Mouse (Mus musculus) neural tube, embryonic 14.5 days (tissue): ENCODE measurements at regions not wholly inside any gene's neighbourhood (a gene's known extent, or its start where the extent isn't known, plus 50 kb on each side); places are given as distances from the start of the nearest gene placed in this dataset.

Experiments
- ATAC-seq: fragments of 200-750 bp; cut with Nextera tagmentation; 2 replicates; pipeline ENCODE4 v1.8.0; 2017; ENCODE audit warnings: low read depth, mild to moderate bottlenecking, moderate TSS enrichment, moderate library complexity
- H3K27ac ChIP-seq: fragments of 300-500 bp; sonication (generic); 2 replicates; pipeline ENCODE4 v1.5.1; 2014; ENCODE audit warnings: low read depth, mild to moderate bottlenecking, control low read depth, low read length, moderate library complexity, mixed read lengths
- H3K27me3 ChIP-seq: fragments of 300-500 bp; sonication (generic); 2 replicates; pipeline ENCODE4 v1.6.1; 2014; ENCODE audit warnings: low read length; ENCODE audit not compliant: control insufficient read depth, insufficient read depth
- H3K36me3 ChIP-seq: fragments of 300-500 bp; sonication (generic); 2 replicates; pipeline ENCODE4 v1.6.1; 2014; ENCODE audit warnings: low read length, mixed read lengths; ENCODE audit not compliant: control insufficient read depth, insufficient read depth
- H3K4me1 ChIP-seq: fragments of 300-500 bp; sonication (generic); 2 replicates; pipeline ENCODE4 v1.6.1; 2014; ENCODE audit warnings: low read length; ENCODE audit not compliant: control insufficient read depth, insufficient read depth
- H3K4me2 ChIP-seq: fragments of 300-500 bp; sonication (generic); 2 replicates; pipeline ENCODE4 v1.6.1; 2014; ENCODE audit warnings: mild to moderate bottlenecking, low read depth, low read length, control low read depth
- H3K4me3 ChIP-seq: fragments of 300-500 bp; sonication (generic); 2 replicates; pipeline ENCODE4 v1.5.1; 2014; ENCODE audit warnings: low read depth, low read length, control low read depth, mixed read lengths
- H3K9ac ChIP-seq: fragments of 300-500 bp; sonication (generic); replicated peaks from 2 replicates; pipeline ENCODE4 v1.6.1; 2014; ENCODE audit warnings: low read depth, mild to moderate bottlenecking, control low read depth, low read length, mixed read lengths
- H3K9me3 ChIP-seq: fragments of 300-500 bp; sonication (generic); 2 replicates; pipeline ENCODE4 v1.6.1; 2016; ENCODE audit warnings: low read length; ENCODE audit not compliant: control insufficient read depth
- WGBS: fragments of 180-500 bp; shearing (Covaris S2); extraction: QIAGEN DNeasy Blood & Tissue Kit; methylation state at CpG from one replicate; pipeline ENCODE4 v1.1.7; 2014; 5-methylcytosine and 5-hydroxymethylcytosine counted together

- H3K27me3 ChIP-seq, result no peaks in the 10 kb centered on the region
- H3K27ac ChIP-seq, result no peak overlapping the region
- ATAC-seq, result no peak
- H3K4me1 ChIP-seq, result no peaks in the 10 kb centered on the region
- H3K9ac ChIP-seq, result no peak overlapping the region
- no peak overlapping the region for H3K4me2 ChIP-seq
- H3K9me3 ChIP-seq, result no peaks in the 10 kb centered on the region
- H3K36me3 ChIP-seq, result no peaks in the 10 kb centered on the region
- no peak overlapping the region for H3K4me3 ChIP-seq
- 71% methylated on average over 3 of the region's 3 CpGs for WGBS
Measured at GRCm38 (mm10) chr10:71733821-71734220, 386.3 kb downstream of the Ipmk start.

- WGBS, result 82% methylated on average over 2 of the region's 2 CpGs
- H3K9ac ChIP-seq, result no peak overlapping the region
- H3K27ac ChIP-seq, result no peak overlapping the region
- H3K4me3 ChIP-seq, result no peak overlapping the region
- H3K4me1 ChIP-seq, result no peaks in the 10 kb centered on the region
- H3K9me3 ChIP-seq, result no peaks in the 10 kb centered on the region
- no peak for ATAC-seq
- no peaks in the 10 kb centered on the region for H3K36me3 ChIP-seq
- H3K4me2 ChIP-seq, result no peak overlapping the region
- no peaks in the 10 kb centered on the region for H3K27me3 ChIP-seq
Measured at GRCm38 (mm10) chr10:71734481-71734880, 386.9 kb downstream of the Ipmk start.

GRCm38 (mm10) chr10:71738280-71738679, 390.7 kb downstream of the Ipmk start:
- Histone ChIP-seq H3K9ac (no peak overlapping the region), H3K36me3 (no peaks in the 10 kb centered on the region), H3K4me3 (no peak overlapping the region), H3K27me3 (no peaks in the 10 kb centered on the region), H3K4me2 (no peak overlapping the region), H3K27ac (no peak overlapping the region), H3K9me3 (0 out of 2 replicates have a peak, but pooled peaks cover 4% of the 10 kb centered on the region), H3K4me1 (no peaks in the 10 kb centered on the region)
- ATAC-seq, result 0 out of 2 replicates have a peak, but pooled peaks have one; percentile 34
- WGBS, result 4% methylated on average over 4 of the region's 4 CpGs

GRCm38 (mm10) chr10:71748557-71749493, 401.3 kb downstream of the Ipmk start:
- Histone ChIP-seq H3K36me3 (no peaks in the 10 kb centered on the region), H3K27me3 (no peaks in the 10 kb centered on the region), H3K27ac (no peak overlapping the region), H3K9ac (no peak overlapping the region), H3K4me3 (no peak overlapping the region), H3K4me2 (no peak overlapping the region), H3K9me3 (no peaks in the 10 kb centered on the region), H3K4me1 (no peaks in the 10 kb centered on the region)
- WGBS, result 57% methylated on average over 8 of the region's 8 CpGs
- ATAC-seq, result peak; percentile 34; the same call in 1 of the 2 replicates

GRCm38 (mm10) chr10:71753255-71753654, 405.7 kb downstream of the Ipmk start:
- Histone ChIP-seq H3K4me1 (no peaks in the 10 kb centered on the region), H3K27me3 (no peaks in the 10 kb centered on the region), H3K4me3 (no peak overlapping the region), H3K9me3 (no peaks in the 10 kb centered on the region), H3K9ac (no peak overlapping the region), H3K36me3 (no peaks in the 10 kb centered on the region), H3K4me2 (no peak overlapping the region), H3K27ac (no peak overlapping the region)
- ATAC-seq, result no peak
- 81% methylated on average over 2 of the region's 2 CpGs for WGBS

GRCm38 (mm10) chr10:71754799-71755198, 407.2 kb downstream of the Ipmk start:
- ATAC-seq, result peak; percentile 28; the same call in 1 of the 2 replicates
- Histone ChIP-seq H3K27me3 (no peaks in the 10 kb centered on the region), H3K4me2 (no peak overlapping the region), H3K9me3 (no peaks in the 10 kb centered on the region), H3K4me3 (no peak overlapping the region), H3K36me3 (no peaks in the 10 kb centered on the region), H3K27ac (no peak overlapping the region), H3K9ac (no peak overlapping the region), H3K4me1 (no peaks in the 10 kb centered on the region)
- WGBS, result 65% methylated on average over 3 of the region's 3 CpGs

GRCm38 (mm10) chr10:71778903-71779302, 431.3 kb downstream of the Ipmk start:
- Histone ChIP-seq H3K27ac (no peak overlapping the region), H3K4me2 (no peak overlapping the region), H3K27me3 (no peaks in the 10 kb centered on the region), H3K4me3 (no peak overlapping the region), H3K9ac (no peak overlapping the region), H3K36me3 (no peaks in the 10 kb centered on the region), H3K9me3 (no peaks in the 10 kb centered on the region), H3K4me1 (no peaks in the 10 kb centered on the region)
- ATAC-seq, result no peak
- whole genome bisulfite sequencing, result 89% methylated on average over 7 of the region's 7 CpGs

GRCm38 (mm10) chr10:71789241-71789640, 441.7 kb downstream of the Ipmk start:
- Histone ChIP-seq H3K9me3 (no peaks in the 10 kb centered on the region), H3K4me3 (no peak overlapping the region), H3K4me1 (no peaks in the 10 kb centered on the region), H3K27me3 (no peaks in the 10 kb centered on the region), H3K36me3 (no peaks in the 10 kb centered on the region), H3K9ac (no peak overlapping the region), H3K27ac (no peak overlapping the region), H3K4me2 (no peak overlapping the region)
- 70% methylated on average over 1 of the region's 1 CpGs for WGBS
- no peak for ATAC-seq

GRCm38 (mm10) chr10:71789936-71790335, 442.4 kb downstream of the Ipmk start:
- Histone ChIP-seq H3K9ac (no peak overlapping the region), H3K27ac (no peak overlapping the region), H3K4me2 (no peak overlapping the region), H3K36me3 (no peaks in the 10 kb centered on the region), H3K27me3 (no peaks in the 10 kb centered on the region), H3K4me3 (no peak overlapping the region), H3K4me1 (no peaks in the 10 kb centered on the region), H3K9me3 (no peaks in the 10 kb centered on the region)
- 93% methylated on average over 1 of the region's 1 CpGs for WGBS
- no peak for ATAC-seq
